Mouse (Mus musculus): ENCODE data around the gene Laptm5.

The Laptm5 gene

GRCm38 (mm10) chr4:130913077-130913476 is at the start of gene Laptm5:
Laptm5 (plus strand) TSS chr4:130913125.
- in situ Hi-C loops (cut with MboI, MseI): loop anchor here (25.0 kb wide), 2 partner anchors 1124 to 1351 kb away; partner anchors contain the start of gene Lck

GRCm38 (mm10) chr4:130865460-130865859 is 47.5 kb upstream of the Laptm5 start:
- in situ Hi-C loops (cut with MboI, MseI): loop anchor here (10.0 kb wide), 1 partner anchor 729 kb away; no protein-coding TSS in a partner anchor

GRCm38 (mm10) chr4:130865901-130866371 is 47.0 kb upstream of the Laptm5 start:
- in situ Hi-C loops (cut with MboI, MseI): loop anchor here (10.0 kb wide), 1 partner anchor 729 kb away; no protein-coding TSS in a partner anchor

GRCm38 (mm10) chr4:130867940-130868339 is 45.0 kb upstream of the Laptm5 start:
- in situ Hi-C loops (cut with MboI, MseI): loop anchor here (10.0 kb wide), 1 partner anchor 727 kb away; no protein-coding TSS in a partner anchor

GRCm38 (mm10) chr4:130868803-130869202 is 44.1 kb upstream of the Laptm5 start:
- in situ Hi-C loops (cut with MboI, MseI): loop anchor here (10.0 kb wide), 1 partner anchor 726 kb away; no protein-coding TSS in a partner anchor

- in situ Hi-C loops (cut with MboI, MseI): no loop called here
These were observed 40.5 kb upstream of the Laptm5 start for GRCm38 (mm10) chr4:130872414-130872813.

- in situ Hi-C loops (cut with MboI, MseI): no loop called here
These were observed 39.5 kb upstream of the Laptm5 start for GRCm38 (mm10) chr4:130873440-130873839.

GRCm38 (mm10) chr4:130874601-130875000 is 38.3 kb upstream of the Laptm5 start:
- in situ Hi-C loops (cut with MboI, MseI): no loop called here

- in situ Hi-C loops (cut with MboI, MseI): loop anchor here (5.0 kb wide), 1 partner anchor 89 kb away; no protein-coding TSS in a partner anchor
These were observed 36.8 kb upstream of the Laptm5 start for GRCm38 (mm10) chr4:130876016-130876726.

- in situ Hi-C loops (cut with MboI, MseI): loop anchor here (5.0 kb wide), 1 partner anchor 91 kb away; no protein-coding TSS in a partner anchor
These were observed 34.5 kb upstream of the Laptm5 start for GRCm38 (mm10) chr4:130878273-130879047.

- in situ Hi-C loops (cut with MboI, MseI): loop anchor here (5.0 kb wide), 1 partner anchor 92 kb away; no protein-coding TSS in a partner anchor
These were observed 33.9 kb upstream of the Laptm5 start for GRCm38 (mm10) chr4:130879048-130879384.

GRCm38 (mm10) chr4:130881336-130881735 is 31.6 kb upstream of the Laptm5 start:
- in situ Hi-C loops (cut with MboI, MseI): no loop called here

- in situ Hi-C loops (cut with MboI, MseI): no loop called here
These were observed 30.2 kb upstream of the Laptm5 start for GRCm38 (mm10) chr4:130882762-130883161.

- in situ Hi-C loops (cut with MboI, MseI): no loop called here
These were observed 28.9 kb upstream of the Laptm5 start for GRCm38 (mm10) chr4:130883820-130884533.

GRCm38 (mm10) chr4:130887148-130887745 is 25.7 kb upstream of the Laptm5 start:
- in situ Hi-C loops (cut with MboI, MseI): no loop called here

GRCm38 (mm10) chr4:130889777-130890510 is 23.0 kb upstream of the Laptm5 start:
- in situ Hi-C loops (cut with MboI, MseI): no loop called here

GRCm38 (mm10) chr4:130890511-130890840 is 22.4 kb upstream of the Laptm5 start:
- in situ Hi-C loops (cut with MboI, MseI): no loop called here

- in situ Hi-C loops (cut with MboI, MseI): no loop called here
These were observed 20.8 kb upstream of the Laptm5 start for GRCm38 (mm10) chr4:130892001-130892587.

GRCm38 (mm10) chr4:130893688-130894087 is 19.2 kb upstream of the Laptm5 start:
- in situ Hi-C loops (cut with MboI, MseI): no loop called here

- in situ Hi-C loops (cut with MboI, MseI): no loop called here
These were observed 17.2 kb upstream of the Laptm5 start for GRCm38 (mm10) chr4:130895701-130896100.
